Mouse (Mus musculus): ENCODE data around the gene Ubp1. TPM values are rescaled to one million over a fixed set of nuclear protein-coding genes. Genes with fewer than 3 reads are reported as not detected.
"Not testable (repeated sequence)": the region's sequence is repeated elsewhere in the genome, so short reads cannot be mapped to it uniquely, and the experiment has no call there.

Gene Ubp1
- 35.6 and 36.7 TPM in 2 replicates for polyA plus RNA-seq (2015; fragmentation: Nextera tagmentation; extraction: Ambion mirVana)

GRCm38 (mm10) chr9:113930534-113931374 is at the start of gene Ubp1:
TSS of gene Ubp1 (plus strand) at chr9:113930934.
- no peaks in the 10 kb centered on the region for H3K9me3 ChIP-seq
- WGBS, result under 1% methylated on average over 64 of the region's 86 CpGs
- H3K9ac ChIP-seq, result peak within 1 kb of the TSS; percentile 97
- no peaks in the 10 kb centered on the region for H3K36me3 ChIP-seq
- peak within 1 kb of the TSS; percentile 93 for H3K27ac ChIP-seq
- H3K4me2 ChIP-seq, result peak within 1 kb of the TSS; percentile 75
- peaks cover 19% of the 10 kb centered on the region for H3K4me1 ChIP-seq
- peak within 1 kb of the TSS; percentile 98 for H3K4me3 ChIP-seq (replicated peaks)
- ATAC-seq (ENCODE audit: insufficient read depth, low FRiP score, low read depth), result peak; percentile 98
- no peaks in the 10 kb centered on the region for H3K27me3 ChIP-seq (replicated peaks)

GRCm38 (mm10) chr9:113894903-113895302 is 35.8 kb upstream of the Ubp1 start:
- no peaks in the 10 kb centered on the region for H3K27me3 ChIP-seq (replicated peaks)
- H3K9ac ChIP-seq, result no peak overlapping the region
- 0 out of 2 replicates have a peak, but pooled peaks cover 8% of the 10 kb centered on the region for H3K36me3 ChIP-seq
- H3K27ac ChIP-seq, result no peak overlapping the region
- no peak for ATAC-seq (ENCODE audit: insufficient read depth, low FRiP score, low read depth)
- WGBS, result 90% methylated on average over 3 of the region's 3 CpGs
- H3K4me1 ChIP-seq, result no peaks in the 10 kb centered on the region
- no peaks in the 10 kb centered on the region for H3K9me3 ChIP-seq
- H3K4me2 ChIP-seq, result no peak overlapping the region
- no peak overlapping the region for H3K4me3 ChIP-seq (replicated peaks)

- Histone ChIP-seq H3K4me1 (no peaks in the 10 kb centered on the region), H3K36me3 (peaks cover 18% of the 10 kb centered on the region; the same call in 1 of the 2 replicates), H3K27ac (no peak overlapping the region), H3K9me3 (no peaks in the 10 kb centered on the region), H3K4me3 (replicated peaks) (no peak overlapping the region), H3K9ac (no peak overlapping the region), H3K27me3 (replicated peaks) (no peaks in the 10 kb centered on the region), H3K4me2 (no peak overlapping the region)
- ATAC-seq (ENCODE audit: insufficient read depth, low FRiP score, low read depth), result no peak; the same call in 1 of the 2 replicates
- WGBS, result 54% methylated on average over 4 of the region's 4 CpGs
Measured at GRCm38 (mm10) chr9:113903136-113903535, 27.6 kb upstream of the Ubp1 start.

- H3K27me3 ChIP-seq (replicated peaks); H3K4me3 ChIP-seq (replicated peaks); H3K4me1 ChIP-seq; H3K27ac ChIP-seq; H3K9me3 ChIP-seq; ATAC-seq (ENCODE audit: insufficient read depth, low FRiP score, low read depth); H3K4me2 ChIP-seq; H3K9ac ChIP-seq: not testable (repeated sequence)
- WGBS, result 98% methylated on average over 6 of the region's 6 CpGs
- H3K36me3 ChIP-seq, result peaks cover 19% of the 10 kb centered on the region; the same call in 1 of the 2 replicates
Measured at GRCm38 (mm10) chr9:113904315-113904714, 26.4 kb upstream of the Ubp1 start.

GRCm38 (mm10) chr9:113915789-113916188 is 14.9 kb upstream of the Ubp1 start:
- no peaks in the 10 kb centered on the region for H3K27me3 ChIP-seq (replicated peaks)
- WGBS, result 94% methylated on average over 5 of the region's 5 CpGs
- no peaks in the 10 kb centered on the region for H3K9me3 ChIP-seq
- H3K4me1 ChIP-seq, result no peaks in the 10 kb centered on the region
- no peak overlapping the region for H3K27ac ChIP-seq
- H3K4me2 ChIP-seq, result no peak overlapping the region
- H3K4me3 ChIP-seq (replicated peaks), result no peak overlapping the region
- H3K36me3 ChIP-seq, result peaks cover 22% of the 10 kb centered on the region
- no peak overlapping the region for H3K9ac ChIP-seq
- ATAC-seq (ENCODE audit: insufficient read depth, low FRiP score, low read depth), result peak; percentile 85; the same call in 1 of the 2 replicates

- H3K36me3 ChIP-seq, result 0 out of 2 replicates have a peak, but pooled peaks cover 10% of the 10 kb centered on the region
- no peak overlapping the region for H3K4me2 ChIP-seq
- H3K27me3 ChIP-seq (replicated peaks), result no peaks in the 10 kb centered on the region
- no peak overlapping the region for H3K27ac ChIP-seq
- H3K9me3 ChIP-seq, result no peaks in the 10 kb centered on the region
- ATAC-seq (ENCODE audit: insufficient read depth, low FRiP score, low read depth), result no peak
- no peaks in the 10 kb centered on the region for H3K4me1 ChIP-seq
- no peak overlapping the region for H3K9ac ChIP-seq
- H3K4me3 ChIP-seq (replicated peaks), result no peak overlapping the region
- 89% methylated on average over 5 of the region's 5 CpGs for WGBS
Measured at GRCm38 (mm10) chr9:113922677-113923076, 8.1 kb upstream of the Ubp1 start.

GRCm38 (mm10) chr9:113924883-113925282 is 5.9 kb upstream of the Ubp1 start:
- Histone ChIP-seq H3K9me3 (no peaks in the 10 kb centered on the region), H3K9ac (no peak overlapping the region), H3K4me2 (no peak overlapping the region), H3K27me3 (replicated peaks) (no peaks in the 10 kb centered on the region), H3K36me3 (0 out of 2 replicates have a peak, but pooled peaks cover 6% of the 10 kb centered on the region), H3K4me1 (no peaks in the 10 kb centered on the region), H3K4me3 (replicated peaks) (no peak overlapping the region), H3K27ac (no peak overlapping the region)
- WGBS, result 82% methylated on average over 5 of the region's 5 CpGs
- no peak for ATAC-seq (ENCODE audit: insufficient read depth, low FRiP score, low read depth)

- Histone ChIP-seq H3K27me3 (replicated peaks) (no peaks in the 10 kb centered on the region), H3K4me1 (peaks cover 13% of the 10 kb centered on the region), H3K36me3 (no peaks in the 10 kb centered on the region), H3K27ac (no peak overlapping the region), H3K9me3 (no peaks in the 10 kb centered on the region), H3K9ac (no peak overlapping the region), H3K4me3 (replicated peaks) (no peak overlapping the region), H3K4me2 (no peak overlapping the region)
- no peak for ATAC-seq (ENCODE audit: insufficient read depth, low FRiP score, low read depth)
- WGBS, result 77% methylated on average over 4 of the region's 4 CpGs
Measured at GRCm38 (mm10) chr9:113928591-113928990, 2.1 kb upstream of the Ubp1 start.

- no peaks in the 10 kb centered on the region for H3K27me3 ChIP-seq (replicated peaks)
- H3K4me3 ChIP-seq (replicated peaks), result no peak overlapping the region
- WGBS, result 58% methylated on average over 1 of the region's 1 CpGs
- no peak overlapping the region for H3K9ac ChIP-seq
- H3K9me3 ChIP-seq, result no peaks in the 10 kb centered on the region
- no peaks in the 10 kb centered on the region for H3K36me3 ChIP-seq
- ATAC-seq (ENCODE audit: insufficient read depth, low FRiP score, low read depth), result no peak
- no peak overlapping the region; the same call in 1 of the 2 replicates for H3K27ac ChIP-seq
- peaks cover 14% of the 10 kb centered on the region for H3K4me1 ChIP-seq
- H3K4me2 ChIP-seq, result peak overlapping the region; percentile 63; the same call in 1 of the 2 replicates
Measured at GRCm38 (mm10) chr9:113929676-113930075, 1.1 kb upstream of the Ubp1 start.

- Histone ChIP-seq H3K27me3 (replicated peaks) (no peaks in the 10 kb centered on the region), H3K36me3 (no peaks in the 10 kb centered on the region), H3K4me2 (peak overlapping the region; percentile 75), H3K4me3 (replicated peaks) (peak overlapping the region; percentile 98), H3K27ac (peak overlapping the region; percentile 89), H3K9ac (peak overlapping the region; percentile 97), H3K4me1 (peaks cover 20% of the 10 kb centered on the region), H3K9me3 (no peaks in the 10 kb centered on the region)
- peak; percentile 2; the same call in 1 of the 2 replicates for ATAC-seq (ENCODE audit: insufficient read depth, low FRiP score, low read depth)
- under 1% methylated on average over 66 of the region's 91 CpGs for WGBS
Measured at GRCm38 (mm10) chr9:113931375-113932099, 803 bp downstream of the Ubp1 start.

- Histone ChIP-seq H3K4me2 (peak overlapping the region; percentile 75), H3K27me3 (replicated peaks) (no peaks in the 10 kb centered on the region), H3K4me1 (peaks cover 20% of the 10 kb centered on the region), H3K27ac (peak overlapping the region; percentile 89), H3K9me3 (no peaks in the 10 kb centered on the region), H3K4me3 (replicated peaks) (peak overlapping the region; percentile 98), H3K36me3 (no peaks in the 10 kb centered on the region), H3K9ac (peak overlapping the region; percentile 97)
- ATAC-seq (ENCODE audit: insufficient read depth, low FRiP score, low read depth), result no peak
- under 1% methylated on average over 8 of the region's 8 CpGs for WGBS
Measured at GRCm38 (mm10) chr9:113932100-113932470, 1.4 kb downstream of the Ubp1 start.

- peak overlapping the region; percentile 89 for H3K27ac ChIP-seq
- ATAC-seq (ENCODE audit: insufficient read depth, low FRiP score, low read depth), result no peak
- peaks cover 20% of the 10 kb centered on the region for H3K4me1 ChIP-seq
- peak overlapping the region; percentile 75 for H3K4me2 ChIP-seq
- H3K4me3 ChIP-seq (replicated peaks), result peak overlapping the region; percentile 98
- peak overlapping the region; percentile 97 for H3K9ac ChIP-seq
- WGBS, result 16% methylated on average over 11 of the region's 11 CpGs
- H3K27me3 ChIP-seq (replicated peaks), result no peaks in the 10 kb centered on the region
- no peaks in the 10 kb centered on the region for H3K9me3 ChIP-seq
- H3K36me3 ChIP-seq, result no peaks in the 10 kb centered on the region
Measured at GRCm38 (mm10) chr9:113932501-113932900, 1.8 kb downstream of the Ubp1 start.

Data from stomach, embryonic 15.5 days (tissue).